Mouse (Mus musculus): ENCODE results near the gene H3f3b.

Gene H3f3b

DNA sequence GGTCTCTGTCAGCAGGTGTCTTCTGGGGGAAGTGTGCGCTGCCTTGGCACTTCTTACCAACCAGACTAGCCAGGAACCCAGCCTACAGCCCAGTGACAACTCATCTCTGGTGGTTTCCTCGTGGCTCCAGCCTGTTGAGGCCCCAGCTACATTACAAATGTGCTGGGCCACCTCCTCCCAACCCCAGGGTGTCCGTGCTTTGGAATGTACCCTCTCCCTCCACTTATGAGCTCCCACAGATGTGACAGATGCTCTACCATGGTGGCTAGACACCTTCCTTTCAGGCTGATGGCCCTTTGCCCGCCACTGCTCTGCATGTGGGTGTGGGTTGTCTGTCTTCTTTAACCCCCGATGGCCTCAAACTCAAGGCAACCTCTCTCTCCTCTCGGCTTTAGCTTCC is 26.0 kb downstream of the H3f3b start:
- no peak for DNase-seq (ENCODE audit: low spot score)

DNA sequence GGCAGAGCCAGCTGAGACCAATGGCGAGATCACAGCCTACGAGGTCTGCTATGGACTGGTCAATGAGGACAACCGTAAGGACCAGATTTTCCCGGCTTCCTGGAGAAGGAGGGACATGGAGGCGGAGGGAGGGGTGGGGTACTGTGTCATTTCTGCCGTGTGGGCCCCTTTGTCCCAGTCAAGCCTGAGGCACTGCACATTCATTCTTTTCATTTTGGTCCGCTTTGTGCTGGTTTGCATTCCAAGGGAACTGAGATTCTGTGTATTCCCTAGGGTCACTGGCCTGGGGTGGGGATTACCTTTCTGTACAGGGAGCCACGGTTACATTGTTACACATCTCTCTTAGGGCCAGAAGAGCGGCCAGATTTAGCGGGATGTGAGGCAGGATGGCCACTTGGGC is 27.2 kb downstream of the H3f3b start:
- no peak for DNase-seq (ENCODE audit: low spot score)

DNA sequence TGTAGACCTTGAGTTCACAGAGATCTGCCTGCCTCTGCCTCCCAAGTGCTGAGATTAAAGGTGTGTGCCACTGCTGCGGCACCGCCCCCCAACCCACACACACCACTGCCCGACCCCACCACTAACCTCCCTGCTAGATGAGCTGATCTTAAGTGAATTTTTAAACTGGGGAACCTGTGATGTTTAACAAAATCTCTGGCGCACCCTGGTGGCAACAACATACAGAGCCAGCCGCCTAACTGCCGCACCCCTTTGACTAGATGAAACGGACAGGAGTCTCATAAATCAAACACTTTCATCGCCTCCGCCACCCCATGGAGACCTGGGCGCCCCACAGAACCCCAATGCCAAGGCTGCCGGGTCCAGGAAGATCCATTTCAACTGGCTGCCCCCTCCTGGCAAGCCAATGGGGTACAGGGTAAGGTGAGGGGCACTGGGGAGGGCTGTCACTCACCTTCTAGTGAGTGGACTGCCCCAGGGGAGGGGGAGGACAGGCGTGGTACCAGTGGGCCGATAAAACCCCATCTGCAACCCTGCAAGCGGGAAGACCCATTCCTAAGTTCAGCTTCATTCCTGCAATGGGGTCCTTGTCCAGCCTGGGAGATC is 28.1 kb downstream of the H3f3b start:
- peak; percentile 70 for DNase-seq (ENCODE audit: low spot score)

DNA sequence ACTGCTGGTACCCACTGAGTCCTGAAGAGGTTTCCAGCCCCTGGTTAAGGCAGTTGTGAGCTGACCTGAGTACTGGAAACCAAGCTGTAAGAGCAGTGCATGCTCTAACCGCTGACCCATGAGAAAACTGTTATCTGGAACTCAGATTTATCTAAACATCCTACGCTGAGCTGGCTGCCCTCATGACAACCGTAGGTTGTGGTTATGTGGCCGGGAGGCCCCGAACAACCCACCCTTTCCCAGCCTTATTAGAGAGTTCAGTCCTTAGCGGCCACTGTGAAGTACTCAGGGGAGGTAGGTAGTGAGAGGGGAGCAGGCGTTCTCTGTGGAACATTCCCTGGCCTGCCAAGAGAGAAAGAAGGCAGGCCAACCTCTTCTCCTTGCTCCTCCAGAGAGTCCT is 28.7 kb downstream of the H3f3b start:
- DNase-seq (ENCODE audit: low spot score): no peak

DNA sequence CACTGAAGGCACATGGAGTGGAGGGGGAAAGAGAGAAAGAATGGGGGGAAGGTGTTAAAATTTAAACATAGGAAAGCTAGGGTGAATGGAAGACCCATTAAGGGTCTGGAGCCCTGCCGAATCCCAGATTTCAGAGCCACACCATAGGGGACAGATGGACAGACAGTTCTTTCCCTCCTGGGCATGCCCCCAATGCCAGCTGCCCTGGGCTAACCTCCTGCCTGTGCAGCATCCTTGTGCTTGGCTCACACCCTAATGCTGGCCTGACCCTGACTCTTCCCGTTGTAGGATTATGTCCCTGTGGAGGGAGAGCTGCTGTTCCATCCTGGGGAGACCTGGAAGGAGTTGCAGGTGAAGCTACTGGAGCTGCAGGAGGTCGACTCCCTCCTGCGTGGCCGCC is 30.1 kb downstream of the H3f3b start:
- DNase-seq (ENCODE audit: low spot score): no peak

DNA sequence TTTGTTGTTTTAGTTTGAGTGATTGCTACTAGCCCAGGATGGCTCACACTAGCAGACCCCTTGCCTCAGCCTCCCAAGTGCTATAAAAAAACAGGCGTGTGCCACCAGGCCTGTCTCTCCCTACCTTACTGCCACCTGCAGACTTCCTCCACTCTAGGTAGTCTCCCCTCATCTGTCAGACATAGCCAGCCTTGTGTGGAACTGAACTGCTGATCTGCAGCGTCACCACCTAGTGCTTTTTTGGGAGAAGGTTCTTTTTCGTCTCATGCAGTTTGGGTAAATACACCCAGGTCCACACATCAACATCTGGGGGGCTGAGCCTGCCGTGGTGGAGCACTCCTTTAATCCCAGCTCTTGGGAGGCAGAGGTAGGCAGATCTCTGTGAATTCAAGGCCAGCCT is 30.7 kb downstream of the H3f3b start:
- no peak for DNase-seq (ENCODE audit: low spot score)

DNA sequence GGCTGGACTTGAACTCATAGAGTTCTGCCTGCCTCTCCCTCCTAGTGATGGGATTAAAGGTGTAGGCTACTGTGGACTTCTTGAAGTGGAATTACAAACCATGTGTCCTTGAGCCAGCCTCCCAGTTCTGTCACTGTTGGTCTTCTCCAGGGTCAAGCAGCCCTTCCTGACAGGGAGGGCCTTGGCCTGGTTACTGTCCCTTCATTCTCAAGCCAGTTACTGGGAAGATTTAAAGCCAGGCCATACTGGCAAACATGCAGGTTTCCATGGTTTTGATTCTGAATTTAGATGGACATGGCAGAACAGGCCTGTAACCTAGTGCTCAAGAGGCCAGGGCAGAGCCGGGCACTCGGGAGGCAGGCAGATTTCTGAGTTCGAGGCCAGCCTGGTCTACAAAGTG is 32.5 kb downstream of the H3f3b start:
- DNase-seq (ENCODE audit: low spot score): no peak

DNA sequence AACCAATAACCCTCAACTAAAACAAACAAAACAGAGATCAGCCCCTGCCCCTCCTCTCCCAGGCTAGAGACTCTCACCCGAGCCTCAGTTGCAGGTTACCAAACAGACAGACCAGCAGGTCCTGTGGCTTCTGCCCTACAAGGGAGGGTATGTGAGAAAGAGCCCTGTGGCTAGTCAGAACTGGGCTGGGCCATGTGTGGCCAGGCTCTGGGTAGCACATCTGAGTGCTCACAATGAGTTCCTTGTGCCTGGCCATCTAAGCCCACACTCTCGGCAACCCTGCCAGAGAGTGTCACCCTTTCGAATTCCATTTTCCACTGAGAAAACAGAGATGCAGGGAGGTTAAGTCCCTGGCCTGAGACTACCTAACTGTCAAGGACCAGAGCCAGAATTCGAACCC is 35.7 kb downstream of the H3f3b start:
- DNase-seq (ENCODE audit: low spot score): no peak

DNA sequence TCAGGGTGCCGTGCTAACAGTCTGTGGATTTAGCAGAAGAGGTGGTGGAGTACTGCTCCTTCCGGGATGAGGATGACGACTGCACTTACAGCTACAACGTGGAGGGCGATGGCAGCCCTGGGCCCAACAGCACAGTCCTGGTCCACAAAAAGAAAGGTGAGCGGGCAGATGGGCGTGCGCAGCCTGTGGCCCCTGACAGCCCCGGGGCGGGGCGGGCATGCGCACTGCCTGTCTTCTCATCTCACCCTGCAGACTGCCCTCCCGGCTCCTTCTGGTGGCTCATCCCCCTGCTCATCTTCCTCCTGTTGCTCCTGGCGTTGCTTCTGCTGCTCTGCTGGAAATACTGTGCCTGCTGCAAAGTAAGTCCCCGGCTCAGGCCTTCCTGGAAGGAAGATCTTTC is 38.1 kb downstream of the H3f3b start:
- no peak for DNase-seq (ENCODE audit: low spot score)

DNA sequence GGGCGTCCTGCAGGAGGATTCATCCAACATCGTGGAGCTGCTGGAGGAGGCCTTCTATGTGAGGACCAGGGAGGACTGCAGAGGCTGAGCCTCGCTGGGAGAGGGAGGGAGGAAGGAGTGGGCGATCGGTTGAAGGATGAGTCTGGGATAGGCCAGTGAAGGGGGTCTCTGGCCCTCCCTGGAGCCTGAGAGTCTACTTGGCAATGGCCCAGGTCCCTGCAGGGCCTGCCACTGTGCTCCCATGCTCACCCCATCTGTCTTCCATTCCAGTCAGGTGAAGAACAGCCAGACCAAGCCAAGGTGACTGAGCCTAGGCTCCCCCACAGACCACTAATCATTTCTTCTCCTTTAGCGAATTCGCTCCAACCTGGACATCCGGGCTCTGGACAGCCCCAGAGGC is 44.5 kb downstream of the H3f3b start:
- no peak for DNase-seq (ENCODE audit: low spot score)

DNA sequence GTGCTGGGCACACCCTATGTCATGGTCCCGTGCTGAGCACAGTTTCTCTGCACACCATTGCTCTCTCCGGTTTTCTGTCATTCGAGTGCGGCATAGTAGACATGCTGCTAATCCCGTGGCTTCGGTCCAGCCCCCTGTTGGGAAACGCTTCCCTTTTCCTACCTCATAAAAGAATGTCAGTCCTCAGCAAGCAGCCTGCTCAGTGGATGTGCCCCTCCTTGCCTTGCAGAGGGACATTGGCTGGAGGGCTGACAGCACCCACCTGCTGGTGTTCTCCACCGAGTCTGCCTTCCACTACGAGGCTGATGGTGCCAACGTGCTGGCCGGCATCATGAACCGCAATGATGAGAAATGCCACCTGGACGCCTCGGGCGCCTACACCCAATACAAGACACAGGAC is 45.3 kb downstream of the H3f3b start:
- DNase-seq (ENCODE audit: low spot score): no peak

DNA sequence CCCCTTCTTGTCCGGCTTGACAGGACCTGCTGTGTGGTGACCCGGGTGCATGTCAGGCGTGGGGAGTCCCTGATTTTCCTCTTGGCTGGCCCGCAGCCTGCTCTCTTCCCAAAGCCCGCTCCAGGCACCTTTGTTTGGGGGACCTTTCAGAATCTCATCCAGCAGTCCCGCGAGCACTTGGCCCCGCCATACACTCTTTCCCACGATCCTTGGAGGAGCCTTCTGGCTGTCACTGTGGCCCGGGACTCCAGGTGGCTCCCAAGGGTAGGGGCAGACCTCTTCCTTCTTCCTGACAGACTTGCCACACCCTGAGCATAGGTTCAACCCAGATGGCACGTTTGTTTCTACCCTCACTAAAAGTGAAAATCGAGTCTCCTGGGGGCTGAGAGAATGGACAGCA is 52.2 kb downstream of the H3f3b start:
- no peak for DNase-seq (ENCODE audit: low spot score)

DNA sequence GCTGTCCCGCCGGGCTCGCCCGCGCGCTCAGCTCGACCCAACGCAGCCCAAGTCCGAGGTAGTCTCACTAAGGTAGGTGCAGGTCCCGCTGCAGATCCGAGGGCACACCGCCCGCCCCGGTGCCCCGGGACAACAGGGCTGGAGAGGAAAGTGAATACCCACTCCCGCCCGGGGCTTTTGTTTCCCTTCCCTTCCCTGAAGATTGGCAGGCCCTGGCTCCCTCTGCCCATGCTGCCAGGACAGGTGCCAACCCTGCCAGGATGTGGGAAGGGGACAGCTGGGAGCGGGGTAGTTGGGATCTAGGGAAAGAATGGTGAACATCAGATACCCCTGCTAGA is 52.7 kb downstream of the H3f3b start:
- no peak for DNase-seq (ENCODE audit: low spot score)

DNA sequence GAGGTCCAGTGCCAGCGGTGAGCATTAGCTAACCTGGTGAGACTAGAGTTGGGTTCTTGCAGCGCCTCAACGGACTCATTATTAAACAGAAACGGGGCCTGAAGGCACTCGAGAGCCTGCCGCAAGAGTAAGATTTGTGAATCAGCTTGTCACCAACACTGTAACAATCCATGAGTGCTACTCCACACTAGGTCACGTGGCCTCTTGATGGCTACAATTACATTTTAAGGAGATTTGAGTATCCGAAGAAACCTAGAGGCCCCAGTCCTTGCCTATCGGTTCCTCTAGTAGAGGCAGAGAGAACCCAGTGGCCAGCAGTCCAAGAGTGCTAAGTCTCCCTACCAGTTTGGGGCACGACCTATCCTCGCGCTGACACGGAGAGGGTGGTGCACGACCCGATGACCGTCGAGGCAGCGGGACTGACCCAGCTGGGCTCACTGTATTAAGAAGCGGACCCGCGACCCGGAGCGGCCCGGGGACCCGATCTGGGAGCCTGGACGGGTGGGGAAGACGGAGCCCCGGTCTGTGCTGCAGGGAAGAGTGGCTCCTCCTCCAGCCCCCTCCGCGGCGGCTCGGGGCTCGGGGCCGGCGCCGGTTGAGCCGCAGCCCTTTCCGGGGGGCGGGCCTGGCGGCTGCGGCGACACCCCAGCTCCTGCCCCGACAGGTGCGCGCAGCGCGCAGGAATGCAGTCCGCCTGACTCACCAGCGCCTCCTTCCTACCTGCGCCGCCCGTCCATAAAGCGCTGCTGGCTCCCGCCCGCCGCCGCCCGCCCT is 53.3 kb downstream of the H3f3b start, which contains the start of gene Itgb4:
TSS of gene Itgb4 (plus strand) at position 401 of the 774 bp plus-strand sequence.
- peak; percentile 62 for DNase-seq (ENCODE audit: low spot score)

All from ovary, postnatal 36 days (tissue).